Mouse (Mus musculus): Measurements from ENCODE around the gene Harbi1.
"Not testable (repeated sequence)": the region's sequence is repeated elsewhere in the genome, so short reads cannot be mapped to it uniquely, and the experiment has no call there.

Gene Harbi1

DNA sequence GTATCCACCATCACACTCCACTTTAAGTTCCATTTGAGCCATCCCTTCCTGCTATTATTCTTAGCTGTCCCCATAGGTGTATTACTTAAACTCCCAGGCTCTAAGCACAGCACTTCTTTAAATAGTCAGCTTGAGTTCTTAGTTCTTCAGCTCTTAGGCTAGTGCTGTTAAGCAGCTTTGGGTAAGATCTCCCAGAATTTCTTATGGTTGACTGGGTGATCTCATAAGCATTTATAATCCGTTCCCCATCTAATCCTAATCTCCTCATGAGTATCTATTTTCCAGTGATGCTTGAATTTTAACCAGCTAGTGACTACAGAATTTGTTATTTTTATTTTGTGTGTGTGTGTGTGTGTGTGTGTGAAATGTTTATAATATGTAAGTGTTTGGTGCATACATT, 4.3 kb downstream of the Harbi1 start:
- DNase-seq (ENCODE audit: low read depth, low spot score): no peak

DNA sequence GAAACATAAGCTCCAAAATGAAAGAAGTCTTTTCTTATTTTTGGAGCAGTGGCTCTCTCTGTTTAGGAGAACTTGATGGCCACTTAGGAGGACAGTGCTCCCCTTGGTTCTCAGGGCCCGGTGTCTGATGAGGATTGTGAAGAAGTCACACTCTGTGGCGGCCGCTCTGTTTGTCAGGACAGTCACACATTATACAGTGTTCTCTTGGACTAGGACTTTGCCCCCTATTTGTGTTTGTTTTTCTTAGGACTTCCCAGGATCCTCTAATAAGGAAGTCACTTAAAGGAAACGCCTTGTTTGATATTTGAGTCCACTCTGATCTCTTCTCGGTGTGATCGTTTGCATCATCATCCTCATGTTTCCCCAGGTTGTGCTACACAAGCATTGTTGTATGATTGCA, 7.6 kb downstream of the Harbi1 start:
- no peak for DNase-seq (ENCODE audit: low read depth, low spot score)

- DNase-seq (ENCODE audit: low read depth, low spot score): no peak
Measured at GRCm38 (mm10) chr2:91723382-91723781, 12.7 kb downstream of the Harbi1 start.

GRCm38 (mm10) chr2:91723951-91724350, 13.3 kb downstream of the Harbi1 start:
- DNase-seq (ENCODE audit: low read depth, low spot score): no peak

- DNase-seq (ENCODE audit: low read depth, low spot score): no peak
Measured at GRCm38 (mm10) chr2:91724716-91725115, 14.1 kb downstream of the Harbi1 start.

DNA sequence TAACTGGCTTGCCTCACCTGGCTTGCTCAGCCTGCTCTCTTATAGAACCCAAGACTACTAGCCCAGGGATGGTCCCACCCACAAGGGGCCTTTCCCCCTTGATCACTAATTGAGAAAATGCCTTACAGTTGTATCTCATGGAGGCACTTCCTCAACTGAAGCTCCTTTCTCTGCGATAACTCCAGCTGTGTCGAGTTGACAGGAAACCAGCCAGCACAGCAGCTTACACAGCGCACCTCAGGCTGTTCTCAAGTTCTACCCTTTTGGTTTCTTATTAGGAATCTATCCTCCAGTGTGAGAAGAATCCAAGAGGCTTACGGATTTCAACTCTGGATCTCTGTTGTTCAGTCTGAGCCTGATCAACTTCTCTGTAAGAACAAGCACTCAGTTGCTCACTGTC, 14.8 kb downstream of the Harbi1 start:
- not testable (repeated sequence) for DNase-seq (ENCODE audit: low read depth, low spot score)

DNA sequence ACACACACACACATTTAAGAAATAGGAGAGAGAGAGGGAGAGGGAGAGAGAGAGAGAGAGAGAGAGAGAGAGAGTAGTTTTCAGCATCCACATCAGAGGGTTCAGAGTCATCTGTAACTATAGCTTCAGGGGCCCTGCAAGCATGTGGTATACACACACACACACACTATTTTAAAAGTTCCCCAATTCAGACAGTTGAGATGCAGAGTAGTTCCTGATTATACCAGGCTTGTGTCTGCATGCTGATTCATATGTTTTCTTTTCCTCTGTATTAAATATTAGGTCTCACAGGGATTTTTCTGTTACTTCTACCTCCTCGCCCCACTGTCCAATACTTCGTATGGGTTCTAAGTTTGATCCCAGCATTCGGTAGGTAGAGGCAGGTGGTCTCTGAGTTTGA, 16.4 kb downstream of the Harbi1 start:
- DNase-seq (ENCODE audit: low read depth, low spot score): no peak

DNA sequence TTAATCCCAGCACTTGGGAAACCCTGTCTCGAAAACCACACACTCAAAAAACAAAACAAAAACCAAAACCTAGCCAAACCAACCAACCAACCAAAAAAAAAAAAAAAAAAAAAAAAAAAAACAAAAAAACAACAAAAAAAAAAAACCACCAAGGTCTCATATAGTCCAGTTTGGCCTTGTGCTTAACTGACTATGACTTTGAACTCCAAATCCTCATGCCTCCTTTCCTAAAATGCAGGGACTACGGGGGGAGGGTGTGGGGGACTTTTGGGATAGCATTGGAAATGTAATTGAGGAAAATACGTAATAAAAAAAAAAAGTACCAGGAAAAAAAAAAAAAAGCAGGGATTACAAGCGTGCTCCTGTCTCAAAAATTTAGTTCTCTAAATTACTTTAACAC, 18.9 kb downstream of the Harbi1 start:
- no peak for DNase-seq (ENCODE audit: low read depth, low spot score)

- DNase-seq (ENCODE audit: low read depth, low spot score): peak; percentile 96
Measured at GRCm38 (mm10) chr2:91729971-91730821, 19.5 kb downstream of the Harbi1 start, which contains the start of gene Ambra1. Gene Ambra1 (plus strand): TSS chr2:91730134.

- no peak for DNase-seq (ENCODE audit: low read depth, low spot score)
Measured at GRCm38 (mm10) chr2:91735221-91735620, 24.6 kb downstream of the Harbi1 start.

- DNase-seq (ENCODE audit: low read depth, low spot score): no peak
Measured at GRCm38 (mm10) chr2:91739586-91739985, 28.9 kb downstream of the Harbi1 start.

DNA sequence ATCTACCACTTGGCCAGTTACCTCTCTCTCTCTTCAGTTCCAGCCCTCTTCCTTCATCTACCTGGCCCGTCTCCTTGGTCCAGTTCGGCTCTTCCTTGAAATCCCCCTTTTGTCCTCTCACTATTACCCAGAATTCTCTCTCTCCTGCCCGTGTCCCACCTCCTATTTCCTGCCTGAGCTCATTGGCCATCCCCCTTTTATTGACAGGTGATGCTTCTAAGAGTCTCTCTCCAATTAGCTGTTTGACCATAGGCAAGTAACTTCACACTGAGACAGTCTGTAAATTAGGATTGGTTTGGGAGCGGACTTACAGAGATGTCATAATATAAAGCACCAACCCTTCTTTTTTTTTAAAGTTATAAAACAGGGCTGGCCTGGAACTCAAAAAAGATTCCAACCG, 34.0 kb downstream of the Harbi1 start:
- DNase-seq (ENCODE audit: low read depth, low spot score): peak; percentile 59

DNA sequence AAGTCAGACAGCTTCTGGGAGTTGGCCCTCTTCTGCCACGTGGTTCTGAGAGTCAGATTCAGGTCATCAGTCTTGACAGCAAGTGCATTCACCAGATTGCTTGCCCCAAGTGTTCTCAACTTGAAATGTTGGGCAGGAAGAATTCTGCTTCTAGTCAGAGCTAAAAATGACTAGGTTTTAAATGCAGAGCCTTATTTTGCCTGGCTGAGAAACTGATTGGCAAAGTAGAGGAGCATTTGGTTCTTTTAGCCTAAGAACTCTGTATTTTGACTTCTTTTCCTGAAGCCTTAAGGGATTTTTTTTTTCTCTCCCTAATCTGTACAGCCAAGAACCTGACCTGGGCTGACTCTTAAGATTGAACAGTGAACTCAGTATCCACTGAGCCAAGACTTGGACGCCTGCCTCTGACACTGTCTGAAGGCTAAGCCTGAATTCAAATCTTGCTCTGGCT, 39.2 kb downstream of the Harbi1 start:
- no peak for DNase-seq (ENCODE audit: low read depth, low spot score)
